Comparison of ENCODE assay signal across 25 mouse cellular contexts in the genomic region with DNA sequence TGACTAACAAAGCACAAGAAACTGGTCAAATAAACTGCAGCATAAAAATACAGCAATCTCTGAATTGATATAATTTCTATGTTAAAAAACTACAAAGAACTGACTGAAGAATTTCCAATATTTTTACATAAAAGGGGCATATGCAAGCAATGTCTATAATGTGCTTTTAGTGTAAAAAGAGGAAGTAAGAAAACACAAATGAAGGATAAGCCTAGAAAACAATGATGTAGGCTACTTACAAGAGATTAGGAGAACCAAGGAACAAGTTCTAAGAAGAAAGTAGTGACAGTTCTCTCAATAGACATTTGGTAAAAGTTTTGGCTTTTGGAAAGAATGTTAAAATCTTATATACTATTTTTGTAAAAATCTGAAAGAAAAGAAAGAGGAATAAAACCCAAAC.
"Had no signal": no experiment of that assay in that cellular context is flagged by ENCODE, and none has a peak within 500 bp of the region (broad histone marks: within the 10 kb centered on the region; RNA-seq: fewer than 3 reads in every experiment).

No protein-coding gene starts in this region.

- H3K9ac ChIP-seq: heart, embryonic 13.5 days; heart, embryonic 15.5 days; hindbrain, embryonic 12.5 days; hindbrain, embryonic 14.5 days; intestine, embryonic 15.5 days; limb, embryonic 13.5 days; limb, embryonic 15.5 days; liver, embryonic 12.5 days; liver, embryonic 14.5 days had no signal

- DNase-seq: gastrocnemius, adult 2 months; gastrocnemius, postnatal 10 days; gastrocnemius, postnatal 36 days; heart, adult 11 months; heart, adult 2 months; heart, postnatal 14 days; heart, postnatal 36 days; kidney, adult 18-20 months; kidney, adult 8-10 months; kidney, postnatal 10 days; kidney, postnatal 25 days; kidney, postnatal 4 days had no signal

- H3K4me3 ChIP-seq: gastrocnemius, adult 2 months; heart, adult 2 months; heart, embryonic 13.5 days; heart, embryonic 15.5 days; hindbrain, embryonic 10.5 days; hindbrain, embryonic 12.5 days; intestine, embryonic 15.5 days; layer of hippocampus, adult 2 months; left cerebral cortex, adult 2 months; limb, embryonic 13.5 days; limb, embryonic 15.5 days; liver, embryonic 12.5 days had no signal

- H3K36me3 ChIP-seq: heart, embryonic 15.5 days; intestine, embryonic 15.5 days had no signal

- H3K27me3 ChIP-seq: heart, embryonic 13.5 days; heart, embryonic 15.5 days; hindbrain, embryonic 12.5 days; intestine, embryonic 15.5 days; limb, embryonic 13.5 days; limb, embryonic 15.5 days; liver, embryonic 12.5 days had no signal

- H3K9me3 ChIP-seq: heart, embryonic 13.5 days; heart, embryonic 15.5 days; hindbrain, embryonic 10.5 days; hindbrain, embryonic 12.5 days; intestine, embryonic 15.5 days; limb, embryonic 13.5 days; limb, embryonic 15.5 days; liver, embryonic 12.5 days had no signal

- H3K4me1 ChIP-seq: hindbrain, embryonic 12.5 days; intestine, embryonic 15.5 days; limb, embryonic 13.5 days; limb, embryonic 15.5 days had no signal

- H3K4me2 ChIP-seq: heart, embryonic 11.5 days; heart, embryonic 13.5 days; heart, embryonic 15.5 days; hindbrain, embryonic 12.5 days; hindbrain, embryonic 14.5 days; intestine, embryonic 15.5 days; limb, embryonic 13.5 days; limb, embryonic 15.5 days; liver, embryonic 12.5 days had no signal

- H3K27ac ChIP-seq: gastrocnemius, adult 2 months; heart, adult 2 months; heart, embryonic 13.5 days; heart, embryonic 15.5 days; hindbrain, embryonic 10.5 days; hindbrain, embryonic 12.5 days; intestine, embryonic 15.5 days; layer of hippocampus, adult 2 months; left cerebral cortex, adult 2 months; limb, embryonic 13.5 days; limb, embryonic 15.5 days; liver, embryonic 12.5 days; liver, embryonic 14.5 days had no signal
